Mouse (Mus musculus) C2C12 (cell line): Measurements from ENCODE around the gene Tenm4.

Experiments
- CTCF ChIP-seq: IDR thresholded peaks from one replicate; pipeline ENCODE4 v1.5.1; 2011; ENCODE audit not compliant: control insufficient read depth, insufficient read depth, insufficient read length
- MAX ChIP-seq: IDR thresholded peaks from one replicate; pipeline ENCODE4 v1.6.1; 2011; ENCODE audit warnings: mild to moderate bottlenecking, control low read depth
- MYOD1 ChIP-seq: IDR thresholded peaks from one replicate; pipeline ENCODE4 v1.6.1; 2011; ENCODE audit warnings: low read depth; ENCODE audit not compliant: control insufficient read depth, insufficient read length
- MYOG ChIP-seq: IDR thresholded peaks from one replicate; pipeline ENCODE4 v1.6.1; 2011; ENCODE audit not compliant: control insufficient read depth, insufficient read length; ENCODE audit errors: extremely low read depth
- USF1 ChIP-seq: IDR thresholded peaks from one replicate; pipeline ENCODE4 v1.6.1; 2011; ENCODE audit warnings: low read depth, mild to moderate bottlenecking, control low read depth, moderate library complexity

DNA sequence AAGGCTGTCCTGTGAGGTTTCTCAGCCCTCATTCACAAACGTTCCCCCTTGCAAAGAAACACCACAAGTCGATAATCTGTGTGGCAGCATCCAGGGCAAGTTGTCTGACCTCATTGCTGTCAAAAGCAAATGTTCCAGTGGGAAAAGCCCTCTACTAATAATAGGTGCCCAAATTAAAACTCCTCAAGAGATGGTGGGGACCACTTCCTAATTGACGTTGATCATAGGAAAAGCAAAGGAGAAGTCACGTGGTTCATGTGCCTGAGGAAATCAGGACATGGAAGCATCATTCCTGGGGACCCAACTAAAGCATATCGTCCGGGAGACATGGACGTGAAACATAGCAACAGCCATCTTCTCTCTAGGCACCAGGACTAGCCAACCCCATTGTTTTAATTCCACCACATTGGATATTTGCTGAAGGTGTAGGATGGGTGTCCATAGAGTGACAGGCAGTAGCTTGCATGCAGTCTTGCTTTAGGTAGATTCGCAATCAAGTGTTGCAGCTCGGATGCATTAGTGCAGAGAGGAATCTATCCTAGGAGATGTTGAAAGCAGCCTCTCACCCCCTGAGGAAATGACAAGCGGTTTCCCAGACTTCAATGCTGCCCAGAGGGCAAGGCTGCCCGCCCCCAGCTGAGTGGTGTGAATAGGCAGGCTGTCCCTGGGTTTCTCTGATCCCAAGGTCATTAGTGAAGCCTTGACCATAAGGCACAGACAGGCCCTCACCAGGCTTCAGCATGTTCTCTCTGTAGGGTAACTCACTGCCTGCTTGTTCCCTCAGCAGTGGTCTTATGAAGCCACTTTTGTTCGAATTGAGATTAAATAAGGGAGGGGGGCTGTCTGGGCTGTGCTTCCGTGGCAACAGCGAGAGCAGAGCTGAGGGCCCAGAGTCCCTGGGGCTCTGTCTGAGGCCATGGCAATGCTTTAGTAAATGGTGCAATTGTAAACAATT is 547.4 kb downstream of the Tenm4 start:
- TF ChIP-seq CTCF: no peak
- no peak for TF ChIP-seq MYOG
- TF ChIP-seq MAX: no peak
- TF ChIP-seq USF1: no peak
- TF ChIP-seq MYOD1: no peak
